Mouse (Mus musculus): Measurements from ENCODE around the gene Lce1i.

DNA sequence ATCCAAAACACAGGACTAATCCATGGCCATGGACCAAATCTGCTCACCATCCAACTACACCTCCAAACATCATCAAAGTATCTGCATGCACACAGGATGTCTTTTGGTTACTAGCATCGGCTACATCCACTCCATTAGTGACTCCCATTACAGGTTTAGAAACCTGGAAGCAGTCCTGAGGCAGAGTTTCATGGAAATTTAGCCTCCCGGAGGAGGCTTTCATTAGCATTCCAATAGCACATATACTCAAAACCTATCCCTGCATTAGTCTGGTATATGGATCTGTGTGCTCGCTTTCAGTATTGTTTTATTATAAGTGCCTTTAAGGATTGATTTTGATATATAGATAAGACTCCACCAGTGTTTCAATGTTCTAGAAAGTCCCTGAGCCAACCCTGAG lies 36.9 kb upstream of the Lce1i start:
- TF ChIP-seq CTCF (IDR thresholded peaks at IDR 0.05; ENCODE audit: extremely low read depth, insufficient read length, insufficient replicate concordance, low read depth, low read length) (no peak), POLR2A (IDR thresholded peaks at IDR 0.05; ENCODE audit: low read depth, low read length) (no peak)

Measured in small intestine, adult 2 months (tissue).